Mouse (Mus musculus): Measurements from ENCODE around the gene Ankrd54. TPM values are rescaled to one million over a fixed set of nuclear protein-coding genes. Genes with fewer than 3 reads are reported as not detected.
"Not testable (repeated sequence)": the region's sequence is repeated elsewhere in the genome, so short reads cannot be mapped to it uniquely, and the experiment has no call there.

Gene Ankrd54
- polyA plus RNA-seq, 1 experiment from 2014 or later = 65.6 TPM

DNA sequence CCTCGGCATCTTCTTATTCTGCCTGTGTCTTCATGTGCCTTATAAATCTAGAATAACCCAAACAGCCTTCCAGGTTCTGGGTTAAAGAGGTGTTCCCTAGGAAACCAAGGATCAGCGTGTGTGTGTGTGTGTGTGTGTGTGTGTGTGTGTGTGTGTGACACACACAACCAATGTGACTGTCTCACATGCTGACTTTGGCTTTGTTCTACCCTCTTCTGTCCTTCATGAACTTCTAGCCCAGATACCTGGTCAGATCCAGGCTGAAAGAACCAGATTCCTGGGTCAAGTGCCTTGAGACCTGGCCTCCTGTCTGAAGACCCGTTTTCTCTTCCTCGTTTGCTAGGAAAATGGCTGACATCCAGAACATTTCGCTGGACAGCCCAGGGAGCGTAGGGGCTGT, 21.1 kb downstream of the Ankrd54 start, which contains the start of gene Galr3:
TSS of gene Galr3 (plus strand) at position 301 of the 400 bp plus-strand sequence.
- peak within 1 kb of the TSS; percentile 52 for H3K9ac ChIP-seq (ENCODE audit: low read length)
- peak within 1 kb of the TSS; percentile 47 for H3K4me3 ChIP-seq (ENCODE audit: low read depth, low read length)
- peaks cover 33% of the 10 kb centered on the region for H3K27me3 ChIP-seq (ENCODE audit: control insufficient read depth, insufficient read depth, low read length)
- DNase-seq (ENCODE audit: low spot score) = no peak
- no peak within 1 kb of the TSS for H3K27ac ChIP-seq (ENCODE audit: low read depth, low read length)
- peaks cover 17% of the 10 kb centered on the region for H3K4me1 ChIP-seq (ENCODE audit: control insufficient read depth, insufficient read depth, low read length)
- H3K9me3 ChIP-seq (ENCODE audit: control insufficient read depth, low read length) = no peaks in the 10 kb centered on the region
- no peaks in the 10 kb centered on the region for H3K36me3 ChIP-seq (ENCODE audit: control insufficient read depth, insufficient read depth, low read length)
- 83% methylated on average over 6 of the region's 6 CpGs for WGBS
- ATAC-seq (ENCODE audit: insufficient read depth, low FRiP score, low TSS enrichment) = no peak
- H3K4me2 ChIP-seq (ENCODE audit: low read depth) = peak within 1 kb of the TSS; percentile 83

DNA sequence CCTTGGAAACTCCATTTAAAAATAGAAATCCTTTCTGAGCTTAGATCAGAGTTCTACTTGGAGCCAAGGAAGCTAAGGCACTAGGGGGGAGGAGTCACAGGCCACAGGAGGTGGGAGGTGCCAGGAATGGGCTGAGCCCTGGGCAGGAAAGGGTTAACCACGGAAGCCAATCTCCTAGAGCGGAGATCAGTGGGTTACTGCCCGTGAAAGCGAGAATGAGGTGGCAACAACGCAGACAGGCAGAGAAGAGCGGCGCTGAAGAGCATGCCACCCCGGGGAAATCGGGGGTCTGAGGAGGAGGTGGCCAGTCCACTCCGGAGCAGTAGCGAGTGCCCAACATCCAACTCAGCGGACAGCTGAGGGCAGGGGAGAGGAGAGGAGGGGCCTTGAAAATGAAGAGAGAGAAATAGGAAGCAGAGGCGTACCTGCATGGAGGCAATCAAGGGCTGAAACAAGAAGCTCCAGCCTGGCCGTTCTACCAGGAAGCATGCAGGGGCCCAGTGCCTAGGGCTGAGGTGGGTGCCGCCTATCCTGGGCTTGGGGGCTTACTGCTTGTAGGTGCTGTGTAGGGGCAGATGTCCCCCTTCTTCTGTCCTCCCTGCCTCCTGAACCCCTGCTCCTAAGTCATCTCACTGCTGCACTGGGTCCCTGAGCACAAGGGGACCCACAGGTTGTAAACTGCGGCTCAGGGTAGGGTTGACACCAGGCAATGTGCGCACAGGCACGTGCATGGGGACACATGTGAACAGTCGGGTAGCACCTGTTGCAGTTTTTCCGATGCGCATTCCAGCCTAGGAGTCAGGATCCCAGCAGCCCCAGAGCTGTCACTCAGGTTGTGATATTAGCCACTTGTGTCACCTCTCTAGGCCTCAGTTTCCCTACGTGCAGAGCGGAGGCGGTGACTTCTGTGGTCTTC, 21.9 kb downstream of the Ankrd54 start:
- Histone ChIP-seq H3K9ac (ENCODE audit: low read length) (no peak overlapping the region), H3K27ac (ENCODE audit: low read depth, low read length) (no peak overlapping the region), H3K36me3 (ENCODE audit: control insufficient read depth, insufficient read depth, low read length) (0 out of 2 replicates have a peak, but pooled peaks cover 2% of the 10 kb centered on the region), H3K9me3 (ENCODE audit: control insufficient read depth, low read length) (no peaks in the 10 kb centered on the region), H3K4me3 (ENCODE audit: low read depth, low read length) (no peak overlapping the region), H3K4me2 (ENCODE audit: low read depth) (peak overlapping the region; percentile 15; the same call in 1 of the 2 replicates), H3K27me3 (ENCODE audit: control insufficient read depth, insufficient read depth, low read length) (peaks cover 33% of the 10 kb centered on the region), H3K4me1 (ENCODE audit: control insufficient read depth, insufficient read depth, low read length) (peaks cover 17% of the 10 kb centered on the region)
- 19% methylated on average over 24 of the region's 24 CpGs for WGBS
- no peak for DNase-seq (ENCODE audit: low spot score)
- ATAC-seq (ENCODE audit: insufficient read depth, low FRiP score, low TSS enrichment) = no peak

DNA sequence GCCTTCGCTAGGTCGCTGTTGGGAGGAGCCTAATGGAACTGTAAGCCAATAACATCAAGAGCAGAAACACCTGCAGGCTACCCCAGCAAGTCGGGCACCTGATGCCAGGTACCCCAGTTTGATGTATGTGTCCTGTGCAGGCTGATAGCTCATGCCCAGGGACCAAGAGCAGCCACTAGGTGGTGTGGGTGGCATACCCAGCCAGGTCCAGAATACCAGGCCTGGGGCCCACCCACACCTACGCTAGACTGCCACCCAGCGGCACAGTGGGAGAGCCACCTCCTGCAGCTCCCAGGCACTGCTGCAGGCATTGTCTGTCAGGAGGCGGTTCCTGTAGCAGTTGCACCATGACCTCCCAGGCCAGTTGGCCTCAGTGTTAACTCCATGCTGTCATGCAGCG, 23.8 kb downstream of the Ankrd54 start:
- Histone ChIP-seq H3K36me3 (ENCODE audit: control insufficient read depth, insufficient read depth, low read length) (0 out of 2 replicates have a peak, but pooled peaks cover 2% of the 10 kb centered on the region), H3K27me3 (ENCODE audit: control insufficient read depth, insufficient read depth, low read length) (peaks cover 33% of the 10 kb centered on the region), H3K9ac (ENCODE audit: low read length) (no peak overlapping the region), H3K4me1 (ENCODE audit: control insufficient read depth, insufficient read depth, low read length) (peaks cover 9% of the 10 kb centered on the region), H3K9me3 (ENCODE audit: control insufficient read depth, low read length) (no peaks in the 10 kb centered on the region), H3K4me3 (ENCODE audit: low read depth, low read length) (no peak overlapping the region), H3K4me2 (ENCODE audit: low read depth) (no peak overlapping the region), H3K27ac (ENCODE audit: low read depth, low read length) (no peak overlapping the region)
- DNase-seq (ENCODE audit: low spot score) (peak; percentile 73), ATAC-seq (ENCODE audit: insufficient read depth, low FRiP score, low TSS enrichment) (0 out of 2 replicates have a peak, but pooled peaks have one; percentile 43)
- 27% methylated on average over 7 of the region's 7 CpGs for WGBS

DNA sequence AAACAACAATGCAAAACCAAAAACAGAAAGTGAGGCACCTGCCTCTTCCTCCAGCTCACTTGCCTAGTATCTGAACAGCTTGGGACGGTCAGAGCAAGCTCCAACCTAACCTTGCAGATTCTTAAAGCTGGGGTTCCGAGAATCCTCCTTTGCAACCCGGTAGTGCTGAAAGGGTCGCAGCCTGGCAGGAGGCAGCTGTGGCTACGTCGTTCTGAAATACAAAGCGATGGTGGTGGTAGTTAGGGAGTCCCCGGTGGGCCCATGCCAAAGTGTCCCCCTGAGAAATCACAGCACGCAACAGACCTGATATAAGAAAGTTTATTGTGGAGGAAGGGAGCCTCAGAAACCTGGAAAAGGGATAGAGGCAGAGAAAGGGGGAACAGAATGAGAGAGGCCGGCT, 24.4 kb downstream of the Ankrd54 start:
- peaks cover 9% of the 10 kb centered on the region for H3K4me1 ChIP-seq (ENCODE audit: control insufficient read depth, insufficient read depth, low read length)
- H3K27ac ChIP-seq (ENCODE audit: low read depth, low read length) = no peak overlapping the region
- H3K4me2 ChIP-seq (ENCODE audit: low read depth) = no peak overlapping the region
- DNase-seq (ENCODE audit: low spot score) (no peak), ATAC-seq (ENCODE audit: insufficient read depth, low FRiP score, low TSS enrichment) (no peak)
- H3K27me3 ChIP-seq (ENCODE audit: control insufficient read depth, insufficient read depth, low read length) = peaks cover 28% of the 10 kb centered on the region
- no peak overlapping the region for H3K4me3 ChIP-seq (ENCODE audit: low read depth, low read length)
- no peak overlapping the region; the same call in 1 of the 2 replicates for H3K9ac ChIP-seq (ENCODE audit: low read length)
- 0 out of 2 replicates have a peak, but pooled peaks cover 2% of the 10 kb centered on the region for H3K36me3 ChIP-seq (ENCODE audit: control insufficient read depth, insufficient read depth, low read length)
- WGBS = 72% methylated on average over 10 of the region's 10 CpGs
- H3K9me3 ChIP-seq (ENCODE audit: control insufficient read depth, low read length) = no peaks in the 10 kb centered on the region

DNA sequence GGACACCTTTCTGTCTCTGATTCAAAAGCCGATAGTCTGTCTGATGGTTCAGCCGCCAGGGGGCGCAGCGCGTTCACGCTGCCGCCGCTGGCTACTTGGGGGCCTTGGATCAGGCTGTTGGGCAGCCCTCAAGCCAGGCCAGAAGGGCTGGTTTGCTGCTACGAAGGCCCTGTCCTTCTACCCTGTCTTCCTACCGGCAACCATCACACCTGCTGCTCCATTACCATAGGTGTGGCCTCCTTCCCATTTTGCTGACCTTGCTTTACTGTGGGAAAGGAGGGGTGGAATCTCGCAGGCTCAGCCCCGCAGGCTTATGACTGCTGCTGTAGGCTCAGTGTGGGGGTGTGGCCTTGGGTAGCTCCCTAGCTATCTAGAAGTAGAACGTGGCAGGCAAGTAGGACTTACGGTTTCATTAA, 24.8 kb downstream of the Ankrd54 start:
- H3K4me3 ChIP-seq (ENCODE audit: low read depth, low read length) = no peak overlapping the region

DNA sequence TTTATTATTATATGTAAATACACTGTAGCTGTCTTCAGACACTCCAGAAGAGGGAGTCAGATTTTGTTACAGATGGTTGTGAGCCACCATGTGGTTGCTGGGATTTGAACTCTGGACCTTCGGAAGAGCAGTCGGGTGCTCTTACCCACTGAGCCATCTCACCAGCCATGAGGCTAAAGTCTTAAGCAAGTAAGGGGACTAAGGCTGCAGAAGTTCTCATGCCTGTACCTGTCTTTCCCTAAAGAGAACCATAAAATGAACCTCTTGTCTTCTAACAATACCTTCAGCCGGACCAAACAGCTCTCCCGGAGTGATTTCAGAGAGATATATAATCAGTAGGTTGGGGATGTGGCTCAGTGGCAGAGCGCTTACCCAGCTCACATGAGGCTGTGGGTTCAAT, 30.8 kb downstream of the Ankrd54 start:
- 85% methylated on average over 5 of the region's 5 CpGs for WGBS
- not testable (repeated sequence) for H3K4me3 ChIP-seq (ENCODE audit: low read depth, low read length); H3K27ac ChIP-seq (ENCODE audit: low read depth, low read length); H3K27me3 ChIP-seq (ENCODE audit: control insufficient read depth, insufficient read depth, low read length); H3K9me3 ChIP-seq (ENCODE audit: control insufficient read depth, low read length); H3K9ac ChIP-seq (ENCODE audit: low read length); H3K36me3 ChIP-seq (ENCODE audit: control insufficient read depth, insufficient read depth, low read length); H3K4me2 ChIP-seq (ENCODE audit: low read depth); ATAC-seq (ENCODE audit: insufficient read depth, low FRiP score, low TSS enrichment); DNase-seq (ENCODE audit: low spot score)
- peaks cover 11% of the 10 kb centered on the region for H3K4me1 ChIP-seq (ENCODE audit: control insufficient read depth, insufficient read depth, low read length)

More for the DNA sequence above, 24.8 kb downstream of the Ankrd54 start:
- H3K27ac ChIP-seq (ENCODE audit: low read depth, low read length) = no peak overlapping the region
- 13% methylated on average over 14 of the region's 14 CpGs for WGBS
- H3K9me3 ChIP-seq (ENCODE audit: control insufficient read depth, low read length) = no peaks in the 10 kb centered on the region
- ATAC-seq (ENCODE audit: insufficient read depth, low FRiP score, low TSS enrichment) (peak; percentile 40; the same call in 1 of the 2 replicates), DNase-seq (ENCODE audit: low spot score) (peak; percentile 82)
- no peak overlapping the region for H3K4me2 ChIP-seq (ENCODE audit: low read depth)
- peaks cover 23% of the 10 kb centered on the region for H3K27me3 ChIP-seq (ENCODE audit: control insufficient read depth, insufficient read depth, low read length)
- H3K36me3 ChIP-seq (ENCODE audit: control insufficient read depth, insufficient read depth, low read length) = 0 out of 2 replicates have a peak, but pooled peaks cover 2% of the 10 kb centered on the region
- no peak overlapping the region; the same call in 1 of the 2 replicates for H3K9ac ChIP-seq (ENCODE audit: low read length)
- H3K4me1 ChIP-seq (ENCODE audit: control insufficient read depth, insufficient read depth, low read length) = peaks cover 9% of the 10 kb centered on the region

DNA sequence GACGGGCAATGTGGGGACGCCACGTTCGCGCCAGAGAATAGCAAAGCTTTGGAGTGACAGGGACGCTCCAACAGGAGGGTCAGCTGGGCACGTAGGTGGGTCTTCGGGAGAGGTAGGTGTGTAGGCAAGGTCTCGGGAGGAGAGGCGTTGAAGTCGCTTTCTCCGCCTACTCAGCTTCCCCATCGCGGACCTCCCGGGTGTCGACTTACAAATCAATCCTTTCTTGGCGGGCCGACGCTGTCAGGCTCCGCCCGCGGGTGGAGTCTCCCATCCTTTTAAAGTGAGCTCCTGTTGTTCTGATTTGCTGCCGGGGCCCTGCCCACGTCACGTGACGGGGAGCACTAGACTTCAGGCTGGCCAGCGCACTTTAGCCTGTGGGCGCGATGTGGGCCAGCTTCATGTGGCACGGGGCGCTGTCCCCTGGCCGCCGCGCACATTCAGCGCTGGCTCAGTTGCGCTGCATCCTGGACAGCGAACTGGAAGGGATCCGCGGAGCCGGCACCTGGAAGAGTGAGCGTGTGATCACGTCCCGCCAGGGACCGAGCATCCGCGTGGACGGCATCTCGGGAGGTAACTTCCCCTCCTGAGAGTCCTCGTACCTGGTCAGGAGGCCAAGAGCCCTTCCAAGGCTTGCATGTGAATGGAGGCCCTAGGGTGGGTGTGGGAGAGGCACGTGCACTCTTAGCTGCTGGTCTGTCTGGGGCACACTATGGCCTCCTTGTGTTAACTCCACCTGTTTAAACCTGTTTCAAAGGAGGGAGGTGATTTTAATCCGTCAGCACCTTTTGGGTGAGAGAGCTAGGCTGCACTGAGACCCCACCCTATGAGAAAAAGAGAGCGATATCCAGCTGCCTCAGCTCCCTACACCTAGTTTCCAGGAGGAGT, 31.9 kb downstream of the Ankrd54 start:
- Histone ChIP-seq H3K9me3 (ENCODE audit: control insufficient read depth, low read length) (no peaks in the 10 kb centered on the region), H3K27ac (ENCODE audit: low read depth, low read length) (peak overlapping the region; percentile 29; the same call in 1 of the 2 replicates), H3K27me3 (ENCODE audit: control insufficient read depth, insufficient read depth, low read length) (no peaks in the 10 kb centered on the region), H3K9ac (ENCODE audit: low read length) (peak overlapping the region; percentile 100), H3K4me2 (ENCODE audit: low read depth) (peak overlapping the region; percentile 82), H3K36me3 (ENCODE audit: control insufficient read depth, insufficient read depth, low read length) (no peaks in the 10 kb centered on the region), H3K4me1 (ENCODE audit: control insufficient read depth, insufficient read depth, low read length) (peaks cover 11% of the 10 kb centered on the region), H3K4me3 (ENCODE audit: low read depth, low read length) (peak overlapping the region; percentile 76)
- peak; percentile 93 for DNase-seq (ENCODE audit: low spot score)
- under 1% methylated on average over 52 of the region's 52 CpGs for WGBS
- peak; percentile 75 for ATAC-seq (ENCODE audit: insufficient read depth, low FRiP score, low TSS enrichment)

DNA sequence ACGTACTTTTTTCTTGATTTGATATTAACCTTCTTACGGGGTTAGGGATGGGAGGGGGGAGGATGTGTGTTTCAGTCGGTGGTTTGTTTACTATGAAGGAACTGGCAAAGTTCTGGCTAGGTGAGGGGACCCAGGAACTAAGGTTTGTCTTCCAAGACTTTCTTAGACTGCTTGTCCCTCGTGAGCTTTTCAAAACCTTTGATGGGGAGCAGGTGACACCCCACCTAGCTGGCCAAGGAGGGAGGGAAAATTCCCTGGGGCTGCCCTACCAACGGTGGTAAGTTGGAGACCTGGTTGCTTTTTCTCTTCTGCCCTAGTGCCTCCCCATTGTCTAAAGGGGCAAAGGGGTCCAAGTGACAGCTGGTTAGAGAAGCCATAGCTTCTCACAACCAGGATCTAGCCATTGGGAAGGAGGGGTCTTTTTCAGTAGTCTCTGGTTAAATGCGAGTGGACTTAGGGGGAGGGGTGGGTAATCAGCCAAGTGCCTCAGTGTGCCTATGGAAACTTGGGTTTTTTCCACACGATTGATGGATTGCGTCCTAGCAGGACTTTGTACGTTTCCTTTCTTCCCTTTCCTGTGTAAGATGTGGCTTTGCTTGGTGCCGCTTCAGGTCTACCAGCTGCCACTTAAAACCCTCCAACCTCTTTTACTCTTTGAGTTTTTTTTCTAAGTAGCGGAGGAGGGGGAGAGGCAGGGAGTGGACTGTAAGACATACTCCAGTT, 33.0 kb downstream of the Ankrd54 start:
- peak overlapping the region; percentile 82 for H3K4me2 ChIP-seq (ENCODE audit: low read depth)
- peak overlapping the region; percentile 29; the same call in 1 of the 2 replicates for H3K27ac ChIP-seq (ENCODE audit: low read depth, low read length)
- H3K9ac ChIP-seq (ENCODE audit: low read length) = peak overlapping the region; percentile 100
- peak overlapping the region; percentile 76 for H3K4me3 ChIP-seq (ENCODE audit: low read depth, low read length)
- H3K9me3 ChIP-seq (ENCODE audit: control insufficient read depth, low read length) = no peaks in the 10 kb centered on the region
- 9% methylated on average over 11 of the region's 11 CpGs for WGBS
- H3K36me3 ChIP-seq (ENCODE audit: control insufficient read depth, insufficient read depth, low read length) = no peaks in the 10 kb centered on the region
- no peak for ATAC-seq (ENCODE audit: insufficient read depth, low FRiP score, low TSS enrichment)
- H3K27me3 ChIP-seq (ENCODE audit: control insufficient read depth, insufficient read depth, low read length) = no peaks in the 10 kb centered on the region
- peaks cover 16% of the 10 kb centered on the region for H3K4me1 ChIP-seq (ENCODE audit: control insufficient read depth, insufficient read depth, low read length)
- DNase-seq (ENCODE audit: low spot score) = peak; percentile 49

Measured in neural tube, embryonic 11.5 days (tissue).